Mouse (Mus musculus) ES-E14 (cell line): ENCODE results near the gene Tsg101. TPM values are rescaled to one million over a fixed set of nuclear protein-coding genes. Genes with fewer than 3 reads are reported as not detected.
A peak's percentile ranks its signal among the peaks of the same experiment; 100 is the strongest.

Experiments
- DNase-seq: peaks from one replicate; pipeline ENCODE4 v3.0.0-alpha.2; 2013; ENCODE audit warnings: low read depth, low spot score
- H3K27ac ChIP-seq: 2 replicates; pipeline ENCODE4 v1.5.1; 2012; ENCODE audit warnings: low read depth, mild to moderate bottlenecking, low read length, moderate library complexity, mixed read lengths; ENCODE audit not compliant: poor library complexity, insufficient read depth, severe bottlenecking
- H3K36me3 ChIP-seq: 2 replicates; pipeline ENCODE4 v1.6.1; 2012; ENCODE audit warnings: mild to moderate bottlenecking, low read length, moderate library complexity, mixed read lengths; ENCODE audit not compliant: control insufficient read depth, poor library complexity, insufficient read depth, severe bottlenecking
- H3K4me1 ChIP-seq, 2 experiments: fragments of 150-350 bp in 1 of 2; sonication (generic) in 1 of 2; 2 replicates each; pipeline ENCODE4 v1.6.1; 2012; ENCODE audit warnings: low read length in 2 of 2, mild to moderate bottlenecking in 1 of 2, mixed read lengths in 1 of 2; ENCODE audit not compliant: control insufficient read depth in 2 of 2, insufficient read depth in 2 of 2, poor library complexity in 1 of 2
- H3K4me3 ChIP-seq, 2 experiments: fragments of 150-350 bp in 1 of 2; sonication (generic) in 1 of 2; 2 replicates each; pipeline ENCODE4 v1.5.1; 2012; ENCODE audit warnings: low read length in 2 of 2, low read depth in 1 of 2, mild to moderate bottlenecking in 1 of 2, mixed read lengths in 1 of 2; ENCODE audit not compliant: insufficient read depth in 1 of 2, poor library complexity in 1 of 2, severe bottlenecking in 1 of 2
- H3K9ac ChIP-seq: 2 replicates; pipeline ENCODE4 v1.6.1; 2012; ENCODE audit warnings: low read depth, mild to moderate bottlenecking, low read length, mixed read lengths; ENCODE audit not compliant: poor library complexity, insufficient read depth, severe bottlenecking
- H3K9me3 ChIP-seq: fragments of 150-350 bp; sonication (generic); 2 replicates; pipeline ENCODE4 v1.6.1; 2012; ENCODE audit warnings: low read depth, mild to moderate bottlenecking, low read length; ENCODE audit not compliant: control insufficient read depth, insufficient read depth
- CHD2 ChIP-seq: IDR thresholded peaks from 2 replicates; pipeline ENCODE4 v1.6.1; 2014; ENCODE audit warnings: mild to moderate bottlenecking, low read depth, low read length, inconsistent platforms
- HCFC1 ChIP-seq: IDR thresholded peaks from 2 replicates; pipeline ENCODE4 v1.6.1; 2012; ENCODE audit warnings: low read length, inconsistent platforms, borderline replicate concordance; ENCODE audit not compliant: insufficient read depth
- MAFK ChIP-seq: IDR thresholded peaks from 2 replicates; pipeline ENCODE4 v1.6.1; 2014; ENCODE audit warnings: mild to moderate bottlenecking, low read depth, low read length, inconsistent platforms; ENCODE audit not compliant: insufficient read depth
- ZC3H11A ChIP-seq: IDR thresholded peaks from 2 replicates; pipeline ENCODE4 v1.6.1; 2012; ENCODE audit warnings: low read depth, mild to moderate bottlenecking, inconsistent platforms, low read length, borderline replicate concordance
- ZNF384 ChIP-seq: IDR thresholded peaks from 2 replicates; pipeline ENCODE4 v1.6.1; 2012; ENCODE audit warnings: low read depth, low read length, inconsistent platforms
- in situ Hi-C, 2 experiments: fragments of 600-800 bp; cut with MboI; formaldehyde crosslinking; loops; one replicate each; pipeline ENCODE4 v1.15.1; 2025; ENCODE audit warnings: low sequenced_read_pairs in 2 of 2, inconsistent platforms in 1 of 2; ENCODE audit not compliant: unreplicated experiment in 2 of 2
- total RNA-seq: library from RNA; depleted of rRNA; stranded (reverse); fragments of 300-350 nt; gene quantifications from 2 replicates; pipeline ENCODE4 v1.2.3, GENCODE M21; 2012

Gene Tsg101
- total RNA-seq, 1 experiment = 54.3 TPM

DNA sequence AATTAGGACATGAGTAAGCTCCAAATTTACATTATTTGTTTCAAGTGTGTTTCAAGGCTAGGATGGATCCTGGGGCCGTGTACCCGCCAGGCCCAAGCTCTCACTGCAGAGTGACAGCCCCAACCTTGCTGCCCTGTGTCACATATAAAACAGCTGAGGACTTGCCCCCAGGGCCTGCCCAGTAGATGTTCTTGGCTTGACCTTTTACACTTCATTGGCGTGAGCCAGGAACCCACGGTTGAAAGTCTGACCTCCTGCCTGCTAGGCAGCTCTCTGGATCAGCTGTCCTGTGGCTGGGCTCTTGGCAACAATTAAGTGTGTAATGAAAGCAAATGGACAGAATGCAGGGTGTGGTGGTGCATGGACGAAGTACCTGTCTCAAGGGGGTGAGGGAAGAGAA lies 70.5 kb downstream of the Tsg101 start:
- in situ Hi-C loops = no loop called here
- H3K4me3 ChIP-seq = no peak overlapping the region
- H3K27ac ChIP-seq = no peak overlapping the region
- H3K9me3 ChIP-seq = no peaks in the 10 kb centered on the region
- no peak for TF ChIP-seq ZNF384
- TF ChIP-seq ZC3H11A = no peak
- no peak for TF ChIP-seq HCFC1
- no peak for TF ChIP-seq CHD2
- no peak for TF ChIP-seq MAFK
- peaks cover 60% of the 10 kb centered on the region for H3K36me3 ChIP-seq
- no peak for DNase-seq
- no peak overlapping the region for H3K9ac ChIP-seq
- H3K4me1 ChIP-seq = peaks cover 2 to 5% of the 10 kb centered on the region in 2 experiments; a peak in 1 of 4 replicates

DNA sequence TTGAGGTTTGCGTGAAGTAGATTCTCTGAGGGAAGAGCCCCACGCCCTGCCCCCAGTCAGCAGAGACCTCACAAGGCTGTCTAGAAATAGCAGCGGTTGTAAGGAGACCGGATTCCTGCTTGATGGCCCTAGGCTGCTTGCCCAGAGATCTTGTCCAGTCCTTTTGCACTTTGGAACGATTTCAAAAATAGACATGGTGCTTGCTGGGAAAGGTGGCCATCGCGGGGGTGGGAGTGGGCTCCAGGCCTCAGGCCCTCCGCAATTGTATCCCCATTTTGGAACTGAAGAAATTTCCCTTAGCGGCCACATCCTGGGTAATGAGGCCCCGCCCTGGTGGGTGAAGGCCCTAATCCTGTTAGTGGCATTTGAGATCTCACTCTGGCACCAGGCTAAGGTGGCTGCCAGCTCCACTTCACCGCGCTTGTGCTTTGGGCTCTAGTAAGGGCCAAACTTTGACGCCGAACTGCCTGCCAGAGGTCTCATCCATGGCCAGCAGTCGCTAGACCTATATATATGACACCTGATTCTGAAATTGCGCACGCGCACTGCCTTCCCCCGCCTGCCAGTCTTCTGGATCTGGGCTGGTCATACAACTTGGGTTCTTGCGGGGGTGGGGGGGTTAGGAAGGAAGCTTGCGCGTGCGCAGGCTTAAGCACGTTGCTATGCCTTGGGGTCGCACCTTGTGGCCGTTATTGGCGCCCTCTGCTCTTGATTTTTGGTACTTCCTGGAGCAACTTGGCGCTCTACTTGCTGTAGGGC lies 73.1 kb downstream of the Tsg101 start:
- H3K9me3 ChIP-seq = no peaks in the 10 kb centered on the region
- H3K27ac ChIP-seq = peak overlapping the region; percentile 64
- in situ Hi-C loops = no loop called here
- peaks cover 38% of the 10 kb centered on the region for H3K36me3 ChIP-seq
- H3K4me1 ChIP-seq = peaks cover 4 to 12% of the 10 kb centered on the region in 2 experiments; a peak in 3 of 4 replicates
- TF ChIP-seq HCFC1 (no peak), MAFK (no peak), CHD2 (no peak), ZNF384 (no peak), ZC3H11A (no peak)
- peak overlapping the region; percentile 74 to 88 for H3K4me3 ChIP-seq
- DNase-seq = peak; percentile 59
- peak overlapping the region; percentile 90 for H3K9ac ChIP-seq

DNA sequence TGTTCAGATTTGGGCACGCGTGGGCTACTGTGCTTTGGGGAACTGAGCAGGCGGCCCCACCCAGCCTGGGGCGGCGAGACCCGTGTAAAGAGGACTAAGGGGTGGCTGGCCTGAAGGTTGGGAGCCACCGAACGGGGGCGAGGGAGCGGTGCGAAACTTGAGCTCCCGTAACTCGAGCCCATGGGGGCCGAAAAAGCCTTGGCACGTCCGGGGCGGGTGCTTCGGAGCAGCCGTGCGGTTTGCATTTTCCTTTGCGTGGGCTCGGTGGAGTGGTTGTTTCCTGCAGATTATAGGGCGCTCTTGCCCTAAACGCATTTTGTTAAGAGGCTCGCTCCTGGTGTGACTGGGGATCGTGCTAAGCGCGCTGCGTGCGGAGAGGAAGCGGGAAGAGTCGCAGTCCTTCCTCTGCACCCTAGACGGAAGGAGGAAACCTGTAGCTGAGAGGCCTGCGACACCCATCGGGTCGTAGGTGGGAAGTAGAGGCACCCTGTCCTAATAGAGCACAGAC lies 73.7 kb downstream of the Tsg101 start:
- DNase-seq = no peak
- Histone ChIP-seq H3K9ac (peak overlapping the region; percentile 90), H3K4me3 (peak overlapping the region; percentile 74 to 88), H3K9me3 (no peaks in the 10 kb centered on the region), H3K27ac (peak overlapping the region; percentile 64), H3K4me1 (peaks cover 8 to 17% of the 10 kb centered on the region in 2 experiments; a peak in 3 of 4 replicates), H3K36me3 (peaks cover 31% of the 10 kb centered on the region)
- in situ Hi-C loops = no loop called here
- TF ChIP-seq HCFC1 (no peak), ZNF384 (no peak), MAFK (no peak), CHD2 (no peak)

DNA sequence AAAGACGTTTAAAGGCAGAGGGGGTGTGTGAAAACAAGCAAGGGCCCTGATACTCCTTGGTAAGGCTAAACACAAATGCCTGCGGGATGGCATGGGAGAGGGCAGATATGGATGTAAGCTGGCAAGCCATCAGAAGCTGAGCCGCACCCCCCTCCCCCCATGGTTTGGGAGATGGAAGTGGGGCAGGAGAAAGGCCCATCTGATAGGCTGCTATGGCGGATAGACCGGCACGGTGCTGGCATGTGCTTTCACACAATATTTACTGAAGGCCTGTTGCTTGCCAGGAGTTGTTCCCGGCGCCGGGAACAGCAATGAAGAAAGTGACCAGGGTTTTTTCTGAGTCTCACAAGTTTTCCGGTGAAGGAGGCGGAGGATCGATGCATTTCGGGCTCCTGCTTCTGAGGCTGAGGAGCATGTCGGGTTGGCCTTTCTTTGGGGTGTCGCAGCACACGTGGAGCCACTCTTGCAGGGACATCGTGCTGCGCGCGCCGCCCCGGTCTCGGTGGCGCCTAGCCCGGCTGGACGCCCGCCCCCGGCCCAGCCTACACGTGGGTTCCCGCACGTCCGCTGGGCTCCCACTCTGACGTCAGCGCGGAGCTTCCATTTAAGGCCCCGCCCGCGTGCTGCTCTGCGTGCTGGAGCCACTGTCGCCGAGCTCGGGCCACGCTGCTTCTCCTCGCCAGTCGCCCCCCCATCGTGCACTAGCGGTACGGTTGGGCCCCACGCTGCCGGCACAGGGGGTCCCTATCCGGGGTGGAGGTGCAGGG lies 74.4 kb downstream of the Tsg101 start:
- TF ChIP-seq ZC3H11A (no peak), ZNF384 (no peak), HCFC1 (no peak; the same call in 1 of the 2 replicates), CHD2 (no peak), MAFK (no peak)
- DNase-seq = peak; percentile 80

More for the DNA sequence above, 74.4 kb downstream of the Tsg101 start:
- H3K36me3 ChIP-seq = peaks cover 27% of the 10 kb centered on the region
- H3K9ac ChIP-seq = peak overlapping the region; percentile 90
- in situ Hi-C loops = no loop called here
- H3K4me3 ChIP-seq = peak overlapping the region; percentile 74 to 88
- H3K4me1 ChIP-seq = peaks cover 8 to 22% of the 10 kb centered on the region in 2 experiments; a peak in 3 of 4 replicates
- peak overlapping the region; percentile 64 for H3K27ac ChIP-seq
- H3K9me3 ChIP-seq = no peaks in the 10 kb centered on the region
